Mouse (Mus musculus) lung, embryonic 16.5 days (tissue): ENCODE results near the gene Etfrf1. TPM values are rescaled to one million over a fixed set of nuclear protein-coding genes. Genes with fewer than 3 reads are reported as not detected.

Experiments used
- ATAC-seq: fragments of 200-750 bp; cut with Nextera tagmentation; 2 replicates; pipeline ENCODE4 v1.8.0; 2017; ENCODE audit warnings: low read depth, mild to moderate bottlenecking, moderate library complexity
- H3K27ac ChIP-seq: fragments of 300-500 bp; sonication (generic); 2 replicates; pipeline ENCODE4 v1.5.1; 2014; ENCODE audit warnings: mild to moderate bottlenecking, control low read depth, low read length
- H3K27me3 ChIP-seq: fragments of 300-500 bp; sonication (generic); 2 replicates; pipeline ENCODE4 v1.6.1; 2014; ENCODE audit warnings: low read depth, low read length, mixed read lengths; ENCODE audit not compliant: control insufficient read depth, insufficient read depth
- H3K36me3 ChIP-seq: fragments of 300-500 bp; sonication (generic); 2 replicates; pipeline ENCODE4 v1.6.1; 2014; ENCODE audit warnings: low read length; ENCODE audit not compliant: control insufficient read depth, insufficient read depth
- H3K4me1 ChIP-seq: fragments of 300-500 bp; sonication (generic); replicated peaks from 2 replicates; pipeline ENCODE4 v1.6.1; 2014; ENCODE audit warnings: low read length, mixed read lengths; ENCODE audit not compliant: control insufficient read depth, insufficient read depth
- H3K4me2 ChIP-seq: fragments of 300-500 bp; sonication (generic); 2 replicates; pipeline ENCODE4 v1.6.1; 2014; ENCODE audit warnings: low read depth, low read length, control low read depth
- H3K4me3 ChIP-seq: fragments of 300-500 bp; sonication (generic); 2 replicates; pipeline ENCODE4 v1.5.1; 2014; ENCODE audit warnings: mild to moderate bottlenecking, low read length, control low read depth
- H3K9ac ChIP-seq: fragments of 300-500 bp; sonication (generic); 2 replicates; pipeline ENCODE4 v1.6.1; 2014; ENCODE audit warnings: low read length, control low read depth
- H3K9me3 ChIP-seq: fragments of 300-500 bp; sonication (generic); 2 replicates; pipeline ENCODE4 v1.6.1; 2016; ENCODE audit warnings: low read length; ENCODE audit not compliant: control insufficient read depth
- WGBS: fragments of 180-500 bp; shearing (Covaris S2); extraction: QIAGEN DNeasy Blood & Tissue Kit; methylation state at CpG from one replicate; pipeline ENCODE4 v1.1.7; 2014; 5-methylcytosine and 5-hydroxymethylcytosine counted together
- polyA plus RNA-seq: library from polyadenylated mRNA; unstranded; fragments of >200 nt; fragmentation: Nextera tagmentation; extraction: Ambion mirVana; gene quantifications from 2 replicates; pipeline ENCODE4 v1.2.1, GENCODE M21; 2015

The Etfrf1 gene
- polyA plus RNA-seq, 1 experiment from 2014 or later, result 28.1 TPM

DNA sequence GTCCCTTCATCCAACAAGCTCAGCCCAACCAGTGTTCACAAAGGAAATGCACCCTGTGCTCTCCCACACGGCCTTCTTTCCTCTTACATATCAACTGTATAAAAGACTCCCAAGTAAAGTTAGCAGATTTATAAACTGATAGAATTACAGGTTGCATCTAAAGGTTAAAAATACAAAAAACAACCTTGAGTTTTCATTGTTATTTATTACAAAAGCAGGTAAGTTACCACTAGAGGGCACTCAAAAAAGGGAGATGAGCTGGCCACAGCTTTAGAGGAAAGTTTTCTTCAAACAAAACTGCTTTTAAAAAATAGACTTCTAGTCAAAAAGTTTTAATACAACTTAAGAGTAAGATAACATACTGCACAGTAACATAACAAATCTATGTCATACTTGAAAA lies 31.6 kb downstream of the Etfrf1 start:
- H3K27ac ChIP-seq, result no peak overlapping the region
- H3K4me1 ChIP-seq, result no peaks in the 10 kb centered on the region
- peaks cover 9% of the 10 kb centered on the region for H3K36me3 ChIP-seq
- no peak overlapping the region for H3K4me3 ChIP-seq
- no peaks in the 10 kb centered on the region for H3K9me3 ChIP-seq
- no peak overlapping the region for H3K9ac ChIP-seq
- H3K27me3 ChIP-seq, result no peaks in the 10 kb centered on the region
- ATAC-seq, result no peak
- H3K4me2 ChIP-seq, result no peak overlapping the region
- WGBS, result 20% methylated on average over 1 of the region's 1 CpGs

- Histone ChIP-seq H3K27me3 (no peaks in the 10 kb centered on the region), H3K9me3 (no peaks in the 10 kb centered on the region), H3K4me2 (peak overlapping the region; percentile 14; the same call in 1 of the 2 replicates), H3K9ac (no peak overlapping the region), H3K36me3 (peaks cover 9% of the 10 kb centered on the region), H3K27ac (no peak overlapping the region), H3K4me1 (peaks cover 4% of the 10 kb centered on the region; the same call in 1 of the 2 replicates), H3K4me3 (no peak overlapping the region)
- WGBS, result 78% methylated on average over 5 of the region's 5 CpGs
- ATAC-seq, result no peak
Observed at GRCm38 (mm10) chr6:145246841-145247240, 35.9 kb downstream of the Etfrf1 start.

DNA sequence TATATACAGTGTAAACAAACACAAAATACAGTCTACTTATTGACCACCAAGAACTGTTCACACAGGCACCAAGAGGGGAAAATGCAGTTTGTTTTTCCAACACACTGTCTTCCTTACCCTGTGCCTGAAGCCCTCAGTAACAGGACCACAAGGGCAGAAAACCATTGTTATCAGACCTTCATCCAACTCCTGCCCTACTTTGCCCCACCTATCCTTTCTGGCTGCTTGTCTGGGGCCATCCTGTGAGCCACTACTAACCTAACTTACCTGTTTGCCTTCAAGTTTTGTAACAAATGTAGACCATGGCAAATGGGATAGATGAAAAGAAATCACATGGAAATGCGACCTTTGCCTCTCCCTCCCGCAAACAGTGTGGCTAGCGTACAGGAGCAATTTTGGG lies 37.0 kb downstream of the Etfrf1 start:
- 64% methylated on average over 3 of the region's 3 CpGs for WGBS
- Histone ChIP-seq H3K9ac (peak overlapping the region; percentile 2; the same call in 1 of the 2 replicates), H3K4me3 (peak overlapping the region; percentile 24; the same call in 1 of the 2 replicates)

GRCm38 (mm10) chr6:145249291-145250184 lies 38.6 kb downstream of the Etfrf1 start:
- H3K4me3 ChIP-seq, result peak overlapping the region; percentile 87
- H3K9ac ChIP-seq, result peak overlapping the region; percentile 92
- peak overlapping the region; percentile 66 for H3K4me2 ChIP-seq
- H3K36me3 ChIP-seq, result peaks cover 6% of the 10 kb centered on the region
- H3K27ac ChIP-seq, result peak overlapping the region; percentile 84
- no peaks in the 10 kb centered on the region for H3K27me3 ChIP-seq
- WGBS, result under 1% methylated on average over 52 of the region's 124 CpGs
- peaks cover 4% of the 10 kb centered on the region; the same call in 1 of the 2 replicates for H3K4me1 ChIP-seq
- H3K9me3 ChIP-seq, result no peaks in the 10 kb centered on the region
- peak; percentile 61 for ATAC-seq

More for the DNA sequence above, 37.0 kb downstream of the Etfrf1 start:
- ATAC-seq, result no peak
- Histone ChIP-seq H3K27ac (no peak overlapping the region), H3K9me3 (no peaks in the 10 kb centered on the region), H3K4me2 (peak overlapping the region; percentile 50), H3K36me3 (peaks cover 9% of the 10 kb centered on the region), H3K4me1 (peaks cover 4% of the 10 kb centered on the region; the same call in 1 of the 2 replicates), H3K27me3 (no peaks in the 10 kb centered on the region)

DNA sequence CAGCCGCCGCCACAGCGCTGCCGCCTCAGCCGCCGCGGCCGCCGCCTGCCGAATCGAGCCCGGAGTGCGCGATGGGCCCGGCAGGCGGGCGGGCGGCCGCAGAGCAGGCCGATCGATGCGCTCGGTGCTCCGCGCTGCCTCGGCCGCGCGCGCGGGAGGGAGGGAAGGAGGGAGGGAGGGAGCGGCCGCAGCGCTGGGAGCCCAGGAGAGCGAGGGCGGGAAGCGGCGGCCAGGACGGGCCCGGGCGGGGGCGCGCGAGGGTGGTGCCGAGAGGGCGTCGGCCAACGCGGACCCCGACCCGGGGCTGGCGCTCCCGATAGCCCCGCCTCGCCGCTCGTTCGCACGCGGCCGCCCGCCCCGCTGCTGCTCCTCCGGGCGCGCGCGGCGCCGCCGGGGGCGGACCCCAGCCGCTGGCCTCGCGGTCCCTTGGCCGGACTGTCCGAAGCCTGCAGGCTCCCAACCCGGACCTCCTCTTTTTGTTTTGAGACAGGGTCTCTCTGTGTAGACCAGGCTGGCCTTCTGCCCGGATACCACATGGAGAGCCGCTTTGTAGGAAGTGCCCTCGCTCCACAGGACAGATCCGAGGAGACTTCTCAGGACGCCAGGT lies 39.4 kb downstream of the Etfrf1 start, which contains the start of gene Kras:
Gene Kras, minus strand, starts transcription at position 55 of the 607 bp plus-strand sequence.
- Histone ChIP-seq H3K9me3 (no peaks in the 10 kb centered on the region), H3K4me1 (peaks cover 4% of the 10 kb centered on the region; the same call in 1 of the 2 replicates), H3K4me3 (peak within 1 kb of the TSS; percentile 87), H3K36me3 (peaks cover 2% of the 10 kb centered on the region; the same call in 1 of the 2 replicates), H3K4me2 (peak within 1 kb of the TSS; percentile 69), H3K27me3 (no peaks in the 10 kb centered on the region), H3K27ac (peak within 1 kb of the TSS; percentile 84), H3K9ac (peak within 1 kb of the TSS; percentile 92)
- ATAC-seq, result peak; percentile 97
- WGBS, result under 1% methylated on average over 63 of the region's 83 CpGs

GRCm38 (mm10) chr6:145250820-145251219 lies 39.9 kb downstream of the Etfrf1 start:
- H3K4me2 ChIP-seq, result peak overlapping the region; percentile 69
- H3K4me1 ChIP-seq, result peaks cover 7% of the 10 kb centered on the region; the same call in 1 of the 2 replicates
- H3K27ac ChIP-seq, result peak overlapping the region; percentile 84; the same call in 1 of the 2 replicates
- ATAC-seq, result no peak
- H3K9me3 ChIP-seq, result no peaks in the 10 kb centered on the region
- no peaks in the 10 kb centered on the region for H3K27me3 ChIP-seq
- H3K4me3 ChIP-seq, result peak overlapping the region; percentile 87
- H3K36me3 ChIP-seq, result no peaks in the 10 kb centered on the region; the same call in 1 of the 2 replicates
- WGBS, result 12% methylated on average over 16 of the region's 16 CpGs
- H3K9ac ChIP-seq, result peak overlapping the region; percentile 92

- peaks cover 9% of the 10 kb centered on the region; the same call in 1 of the 2 replicates for H3K4me1 ChIP-seq
- 44% methylated on average over 13 of the region's 13 CpGs for WGBS
- H3K27me3 ChIP-seq, result no peaks in the 10 kb centered on the region
- H3K4me3 ChIP-seq, result no peak overlapping the region
- no peaks in the 10 kb centered on the region for H3K36me3 ChIP-seq
- H3K9ac ChIP-seq, result no peak overlapping the region
- peak overlapping the region; percentile 81 for H3K27ac ChIP-seq
- no peaks in the 10 kb centered on the region for H3K9me3 ChIP-seq
- peak overlapping the region; percentile 13; the same call in 1 of the 2 replicates for H3K4me2 ChIP-seq
- peak; percentile 80 for ATAC-seq
Observed at GRCm38 (mm10) chr6:145255952-145256700, 45.2 kb downstream of the Etfrf1 start.

DNA sequence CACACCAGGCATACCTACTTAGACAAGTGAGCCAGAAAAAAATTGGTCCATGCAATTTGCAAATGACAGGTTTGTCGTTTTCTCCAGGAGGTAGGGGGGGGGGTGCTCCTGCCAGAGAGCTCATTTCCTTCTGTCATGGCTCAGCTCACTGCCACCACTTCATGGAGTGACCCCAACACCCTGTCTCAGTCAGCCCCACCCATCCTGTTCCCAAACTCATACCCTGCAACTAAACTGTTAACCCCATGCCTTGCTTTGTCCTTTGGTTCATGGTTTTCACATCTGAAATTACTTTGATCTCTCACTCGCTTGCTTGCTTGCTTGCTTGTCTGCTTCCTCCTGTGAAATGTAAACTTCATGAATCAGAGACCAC lies 45.8 kb downstream of the Etfrf1 start:
- H3K27me3 ChIP-seq, result no peaks in the 10 kb centered on the region
- no peak overlapping the region for H3K4me2 ChIP-seq
- peak overlapping the region; percentile 81 for H3K27ac ChIP-seq
- H3K4me1 ChIP-seq, result peaks cover 9% of the 10 kb centered on the region; the same call in 1 of the 2 replicates
- H3K36me3 ChIP-seq, result no peaks in the 10 kb centered on the region
- WGBS, result 8% methylated on average over 2 of the region's 2 CpGs
- no peak overlapping the region for H3K4me3 ChIP-seq
- ATAC-seq, result peak; percentile 15; the same call in 1 of the 2 replicates
- no peaks in the 10 kb centered on the region for H3K9me3 ChIP-seq
- no peak overlapping the region for H3K9ac ChIP-seq
